Mouse (Mus musculus) stomach, embryonic 14.5 days (tissue): Measurements from ENCODE around the gene Trim24. TPM values are rescaled to one million over a fixed set of nuclear protein-coding genes. Genes with fewer than 3 reads are reported as not detected.
"Not testable (repeated sequence)": the region's sequence is repeated elsewhere in the genome, so short reads cannot be mapped to it uniquely, and the experiment has no call there.

Experiments
- ATAC-seq: fragments of 200-750 bp; cut with Nextera tagmentation; 2 replicates; pipeline ENCODE4 v1.8.0; 2017; ENCODE audit warnings: low read depth, moderate TSS enrichment; ENCODE audit not compliant: insufficient number of reproducible peaks, insufficient read depth, low FRiP score
- H3K27ac ChIP-seq: fragments of 300-500 bp; sonication (generic); 2 replicates; pipeline ENCODE4 v1.5.1; 2014; ENCODE audit warnings: mild to moderate bottlenecking, low read length, moderate library complexity, mixed read lengths
- H3K27me3 ChIP-seq: fragments of 300-500 bp; sonication (generic); 2 replicates; pipeline ENCODE4 v1.6.1; 2014; ENCODE audit warnings: low read length, control low read depth, mixed read lengths; ENCODE audit not compliant: control insufficient read depth, insufficient read depth
- H3K36me3 ChIP-seq: fragments of 300-500 bp; sonication (generic); 2 replicates; pipeline ENCODE4 v1.6.1; 2014; ENCODE audit warnings: mild to moderate bottlenecking, control low read depth, low read length, moderate library complexity, mixed read lengths; ENCODE audit not compliant: control insufficient read depth, insufficient read depth
- H3K4me1 ChIP-seq: fragments of 300-500 bp; sonication (generic); 2 replicates; pipeline ENCODE4 v1.6.1; 2014; ENCODE audit warnings: low read length, control low read depth, mixed read lengths; ENCODE audit not compliant: control insufficient read depth, insufficient read depth
- H3K4me2 ChIP-seq: fragments of 300-500 bp; sonication (generic); replicated peaks from 2 replicates; pipeline ENCODE4 v1.6.1; 2014; ENCODE audit warnings: low read depth, low read length, control low read depth
- H3K4me3 ChIP-seq: fragments of 300-500 bp; sonication (generic); 2 replicates; pipeline ENCODE4 v1.5.1; 2014; ENCODE audit warnings: low read depth, low read length, control low read depth
- H3K9ac ChIP-seq: fragments of 300-500 bp; sonication (generic); replicated peaks from 2 replicates; pipeline ENCODE4 v1.6.1; 2014; ENCODE audit warnings: low read depth, mild to moderate bottlenecking, control low read depth, low read length, moderate library complexity, mixed read lengths
- H3K9me3 ChIP-seq: fragments of 300-500 bp; sonication (generic); 2 replicates; pipeline ENCODE4 v1.6.1; 2016; ENCODE audit warnings: low read depth, low read length, control low read depth; ENCODE audit not compliant: control insufficient read depth
- WGBS: fragments of 180-500 bp; shearing (Covaris S2); extraction: QIAGEN DNeasy Blood & Tissue Kit; methylation state at CpG from one replicate; pipeline ENCODE4 v1.1.7; 2014; 5-methylcytosine and 5-hydroxymethylcytosine counted together
- polyA plus RNA-seq: library from polyadenylated mRNA; unstranded; fragments of >200 nt; fragmentation: Nextera tagmentation; extraction: Ambion mirVana; gene quantifications from 2 replicates; pipeline ENCODE4 v1.2.1, GENCODE M21; 2014

The Trim24 gene
- 26.7 and 26.9 TPM in 2 replicates for polyA plus RNA-seq

DNA sequence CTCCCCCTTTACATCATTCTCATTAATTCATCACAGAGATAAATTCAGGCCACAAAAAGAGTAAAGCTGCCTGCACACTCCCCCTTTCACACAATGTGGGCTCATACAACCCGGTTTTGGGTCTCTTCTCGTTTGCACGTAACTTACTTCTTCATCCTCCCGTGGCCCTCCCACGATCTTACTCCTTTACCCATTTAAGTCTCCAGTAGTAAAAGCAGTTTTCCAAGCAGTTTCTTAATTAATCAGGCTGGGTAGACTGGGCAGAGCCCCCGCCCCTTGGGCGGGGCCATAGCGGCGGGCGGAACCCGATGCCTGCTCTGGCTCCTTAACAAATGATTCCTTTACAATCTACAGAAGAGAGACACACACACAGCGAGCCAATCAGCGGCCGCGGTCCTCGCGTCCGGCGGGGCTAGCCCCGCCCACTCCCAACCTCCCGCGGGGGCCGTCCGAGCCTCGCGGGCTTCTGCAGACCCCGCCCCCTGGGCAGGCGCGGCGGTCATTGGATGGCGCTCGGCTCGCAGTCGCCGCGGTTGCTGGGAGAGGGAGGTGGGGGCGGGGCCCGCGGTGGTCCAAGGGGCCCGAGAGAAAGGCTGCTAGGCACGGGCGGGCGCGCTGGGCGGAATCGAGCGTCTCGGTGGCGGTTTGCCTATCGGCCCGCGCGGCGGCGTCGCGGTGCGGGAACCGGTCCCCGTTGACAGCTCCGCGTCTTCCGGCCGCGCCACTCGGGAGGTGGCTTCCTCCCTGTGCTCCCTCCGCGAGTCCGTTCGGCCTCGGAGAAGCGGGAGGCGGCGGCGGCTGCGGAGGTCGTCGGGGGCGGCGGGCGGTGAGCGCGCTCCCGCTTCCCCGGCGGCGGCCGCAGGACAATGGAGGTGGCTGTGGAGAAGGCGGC lies at the start of gene Trim24:
Gene Trim24, plus strand, starts transcription at position 567 of the 892 bp plus-strand sequence.
- Histone ChIP-seq H3K4me1 (no peaks in the 10 kb centered on the region), H3K27ac (peak within 1 kb of the TSS; percentile 98), H3K9me3 (peaks cover 31% of the 10 kb centered on the region; the same call in 1 of the 2 replicates), H3K27me3 (no peaks in the 10 kb centered on the region), H3K4me3 (peak within 1 kb of the TSS; percentile 96), H3K36me3 (no peaks in the 10 kb centered on the region), H3K9ac (peak within 1 kb of the TSS; percentile 95), H3K4me2 (peak within 1 kb of the TSS; percentile 33)
- peak; percentile 98 for ATAC-seq
- WGBS = under 1% methylated on average over 62 of the region's 89 CpGs

- Histone ChIP-seq H3K27me3 (no peaks in the 10 kb centered on the region), H3K4me1 (no peaks in the 10 kb centered on the region), H3K27ac (no peak overlapping the region), H3K4me3 (no peak overlapping the region), H3K9ac (no peak overlapping the region), H3K4me2 (no peak overlapping the region), H3K9me3 (no peaks in the 10 kb centered on the region), H3K36me3 (no peaks in the 10 kb centered on the region)
- 88% methylated on average over 6 of the region's 6 CpGs for WGBS
- no peak for ATAC-seq
These were observed 49.0 kb upstream of the Trim24 start for GRCm38 (mm10) chr6:37821531-37822051.

- no peak overlapping the region for H3K4me2 ChIP-seq
- no peaks in the 10 kb centered on the region for H3K36me3 ChIP-seq
- H3K9me3 ChIP-seq = no peaks in the 10 kb centered on the region
- no peaks in the 10 kb centered on the region for H3K27me3 ChIP-seq
- 91% methylated on average over 2 of the region's 2 CpGs for WGBS
- no peaks in the 10 kb centered on the region for H3K4me1 ChIP-seq
- no peak overlapping the region for H3K9ac ChIP-seq
- H3K27ac ChIP-seq = no peak overlapping the region
- no peak overlapping the region for H3K4me3 ChIP-seq
- no peak for ATAC-seq
These were observed 48.2 kb upstream of the Trim24 start for GRCm38 (mm10) chr6:37822390-37822789.

DNA sequence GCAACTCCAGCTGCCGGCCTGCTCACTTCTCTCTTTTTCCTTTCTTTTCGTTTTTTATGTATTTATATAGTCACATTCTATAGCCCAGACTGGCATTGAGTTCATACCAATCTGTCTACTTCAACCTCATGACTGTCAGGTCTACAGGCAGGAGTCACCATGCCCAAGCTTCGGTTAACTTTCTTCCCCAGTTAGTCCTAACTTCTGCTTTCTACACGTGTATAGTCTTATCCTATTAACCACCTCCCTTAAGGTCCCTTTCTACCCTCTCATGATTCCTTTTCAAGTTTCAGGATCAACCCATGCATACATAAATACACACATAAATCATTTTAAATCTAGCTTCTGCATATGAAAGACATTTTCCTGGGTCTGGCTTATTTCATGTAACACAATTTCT lies 46.9 kb upstream of the Trim24 start:
- no peaks in the 10 kb centered on the region for H3K36me3 ChIP-seq

GRCm38 (mm10) chr6:37825331-37826115 lies 45.1 kb upstream of the Trim24 start:
- not testable (repeated sequence) for H3K9ac ChIP-seq, H3K4me1 ChIP-seq, H3K4me2 ChIP-seq, H3K9me3 ChIP-seq, ATAC-seq, H3K27me3 ChIP-seq, H3K27ac ChIP-seq, H3K36me3 ChIP-seq, H3K4me3 ChIP-seq
- WGBS = 88% methylated on average over 7 of the region's 7 CpGs

More for the DNA sequence above, 46.9 kb upstream of the Trim24 start:
- H3K9ac ChIP-seq = no peak overlapping the region
- no peaks in the 10 kb centered on the region for H3K4me1 ChIP-seq
- no peak for ATAC-seq
- H3K4me2 ChIP-seq = no peak overlapping the region
- H3K4me3 ChIP-seq = no peak overlapping the region
- H3K27ac ChIP-seq = no peak overlapping the region
- no peaks in the 10 kb centered on the region for H3K9me3 ChIP-seq
- no peaks in the 10 kb centered on the region for H3K27me3 ChIP-seq
- 82% methylated on average over 4 of the region's 4 CpGs for WGBS

GRCm38 (mm10) chr6:37828955-37829354 lies 41.7 kb upstream of the Trim24 start:
- Histone ChIP-seq H3K4me1 (no peaks in the 10 kb centered on the region), H3K4me2 (no peak overlapping the region), H3K36me3 (no peaks in the 10 kb centered on the region), H3K9ac (no peak overlapping the region), H3K9me3 (0 out of 2 replicates have a peak, but pooled peaks cover 3% of the 10 kb centered on the region), H3K27me3 (no peaks in the 10 kb centered on the region), H3K27ac (no peak overlapping the region), H3K4me3 (no peak overlapping the region)
- 87% methylated on average over 3 of the region's 3 CpGs for WGBS
- ATAC-seq = no peak

GRCm38 (mm10) chr6:37829631-37830030 lies 41.0 kb upstream of the Trim24 start:
- no peaks in the 10 kb centered on the region for H3K36me3 ChIP-seq
- no peaks in the 10 kb centered on the region for H3K4me1 ChIP-seq
- no peak overlapping the region for H3K4me3 ChIP-seq
- H3K9me3 ChIP-seq = 0 out of 2 replicates have a peak, but pooled peaks cover 3% of the 10 kb centered on the region
- H3K27ac ChIP-seq = no peak overlapping the region
- H3K4me2 ChIP-seq = no peak overlapping the region
- H3K9ac ChIP-seq = no peak overlapping the region
- no peak for ATAC-seq
- no peaks in the 10 kb centered on the region for H3K27me3 ChIP-seq

DNA sequence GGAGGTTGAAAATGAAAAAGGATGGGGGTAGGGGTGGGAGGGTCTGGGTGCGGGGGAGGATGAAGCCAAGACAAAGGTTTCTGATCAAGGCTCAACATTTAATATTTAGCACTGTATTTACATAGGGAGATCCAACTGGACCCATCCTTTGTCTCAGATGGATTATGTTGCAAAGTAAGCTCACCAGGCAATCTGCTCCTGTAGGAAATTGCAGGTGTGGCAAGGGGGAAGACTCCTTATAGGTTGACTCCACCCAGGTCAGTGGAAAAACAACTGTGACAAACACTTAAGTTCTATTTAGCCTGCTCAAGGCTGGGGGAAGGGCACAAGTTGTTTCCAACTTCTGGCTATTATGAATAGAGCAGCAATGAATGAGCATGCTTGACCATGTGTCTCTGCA lies 36.9 kb upstream of the Trim24 start:
- WGBS = 81% methylated on average over 1 of the region's 1 CpGs
- H3K36me3 ChIP-seq = no peaks in the 10 kb centered on the region
- no peaks in the 10 kb centered on the region for H3K27me3 ChIP-seq
- no peak overlapping the region for H3K4me3 ChIP-seq
- H3K27ac ChIP-seq = no peak overlapping the region
- no peak overlapping the region for H3K9ac ChIP-seq
- 0 out of 2 replicates have a peak, but pooled peaks cover 3% of the 10 kb centered on the region for H3K9me3 ChIP-seq
- no peak for ATAC-seq
- H3K4me1 ChIP-seq = no peaks in the 10 kb centered on the region
- H3K4me2 ChIP-seq = no peak overlapping the region
